Mouse (Mus musculus): ENCODE measurements around the gene Plcl2. TPM values are rescaled to one million over a fixed set of nuclear protein-coding genes. Genes with fewer than 3 reads are reported as not detected.

Gene Plcl2
- polyA plus RNA-seq, 1 experiment: 11.4 TPM

DNA sequence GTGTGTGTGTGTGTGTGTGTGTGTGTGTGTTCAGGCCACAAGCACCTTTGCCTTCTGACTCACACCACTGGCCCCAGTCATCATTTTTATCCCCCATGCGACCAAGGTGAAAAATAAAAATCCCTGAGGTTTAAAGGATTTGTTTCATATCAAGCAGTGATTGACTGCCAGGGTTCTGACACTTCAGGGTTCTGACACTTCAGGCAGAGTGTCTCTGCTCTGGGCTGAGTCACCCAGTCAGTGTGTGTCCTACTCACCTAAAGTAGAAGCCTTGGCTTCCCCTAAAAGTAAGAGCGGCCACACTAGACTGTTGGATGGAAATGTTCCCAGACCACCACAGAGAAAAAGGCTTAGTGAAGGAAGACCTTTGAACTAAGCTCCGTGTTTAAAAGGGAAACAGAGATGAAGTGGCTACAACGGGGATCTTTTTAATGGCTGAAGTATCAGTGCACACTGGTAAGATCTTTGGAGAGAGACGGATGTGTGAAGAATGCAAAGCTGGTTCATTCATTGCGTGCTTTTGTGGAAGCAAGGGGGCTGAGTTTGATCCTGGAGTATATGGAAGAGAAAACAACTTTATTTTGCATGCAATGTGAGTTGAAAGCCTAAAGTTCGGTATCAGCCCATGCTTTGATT is 11.0 kb upstream of the Plcl2 start:
- Histone ChIP-seq H3K36me3 (ENCODE audit: control insufficient read depth, insufficient read depth, low read length) (no peaks in the 10 kb centered on the region), H3K4me1 (replicated peaks; ENCODE audit: control insufficient read depth, insufficient read depth, low read length) (peaks cover 7% of the 10 kb centered on the region), H3K27me3 (ENCODE audit: control insufficient read depth, insufficient read depth, low read length) (no peaks in the 10 kb centered on the region), H3K27ac (ENCODE audit: control insufficient read depth, insufficient read depth, low read length) (no peak overlapping the region), H3K4me3 (ENCODE audit: control insufficient read depth, insufficient read depth, low read length) (no peak overlapping the region)
- no peak for DNase-seq
- WGBS: 94% methylated on average over 7 of the region's 7 CpGs
- TF ChIP-seq POLR2A (IDR thresholded peaks at IDR 0.05; ENCODE audit: control insufficient read depth, extremely low read depth, insufficient read depth, low read length, poor library complexity): no peak
- TF ChIP-seq CTCF (IDR thresholded peaks at IDR 0.05; ENCODE audit: borderline replicate concordance, control insufficient read depth, extremely low read depth, insufficient read depth, low read length, poor library complexity): no peak

DNA sequence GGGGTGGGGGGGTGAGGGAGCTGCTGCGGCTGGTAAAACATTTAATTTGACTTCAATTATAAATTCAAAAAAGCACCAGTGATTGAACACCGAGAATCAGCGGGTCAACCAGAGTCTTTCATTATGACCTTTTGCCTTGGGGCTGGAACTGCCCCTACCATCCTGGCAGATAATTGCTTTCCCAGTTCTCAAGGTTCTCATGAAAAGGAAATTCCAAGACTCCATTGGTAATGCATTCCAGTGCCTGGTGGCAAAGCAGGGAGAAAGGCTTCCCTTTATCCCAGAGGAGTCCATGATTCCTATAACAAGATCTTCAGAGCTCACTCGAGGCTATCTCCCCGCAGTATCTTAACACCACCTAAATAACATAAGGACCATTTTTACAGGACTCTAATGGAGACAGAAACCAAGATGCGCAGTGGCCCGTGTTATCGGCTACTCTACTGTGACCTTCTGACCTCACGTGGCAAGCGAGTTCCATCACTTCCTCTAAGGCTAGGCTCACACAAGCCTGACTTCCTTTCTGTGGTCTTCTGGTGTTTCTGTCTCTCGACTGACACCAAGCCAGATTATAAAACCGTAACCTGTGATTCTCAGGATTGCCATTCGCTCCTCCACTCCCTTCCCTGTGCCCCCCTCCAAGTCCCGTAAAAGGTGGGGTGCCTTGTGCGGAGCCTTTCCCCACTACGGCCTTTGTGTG is 10.0 kb upstream of the Plcl2 start:
- H3K27ac ChIP-seq (ENCODE audit: control insufficient read depth, insufficient read depth, low read length): no peak overlapping the region
- WGBS: 58% methylated on average over 16 of the region's 16 CpGs
- H3K27me3 ChIP-seq (ENCODE audit: control insufficient read depth, insufficient read depth, low read length): no peaks in the 10 kb centered on the region
- H3K4me3 ChIP-seq (ENCODE audit: control insufficient read depth, insufficient read depth, low read length): no peak overlapping the region
- H3K36me3 ChIP-seq (ENCODE audit: control insufficient read depth, insufficient read depth, low read length): no peaks in the 10 kb centered on the region
- no peak for TF ChIP-seq POLR2A (IDR thresholded peaks at IDR 0.05; ENCODE audit: control insufficient read depth, extremely low read depth, insufficient read depth, low read length, poor library complexity)
- no peak for DNase-seq
- H3K4me1 ChIP-seq (replicated peaks; ENCODE audit: control insufficient read depth, insufficient read depth, low read length): peaks cover 7% of the 10 kb centered on the region

GRCm38 (mm10) chr17:50500806-50501205 is 8.4 kb upstream of the Plcl2 start:
- no peaks in the 10 kb centered on the region for H3K36me3 ChIP-seq (ENCODE audit: control insufficient read depth, insufficient read depth, low read length)
- 96% methylated on average over 6 of the region's 6 CpGs for WGBS
- DNase-seq: no peak
- no peak overlapping the region for H3K27ac ChIP-seq (ENCODE audit: control insufficient read depth, insufficient read depth, low read length)
- H3K4me1 ChIP-seq (replicated peaks; ENCODE audit: control insufficient read depth, insufficient read depth, low read length): peaks cover 7% of the 10 kb centered on the region
- no peak overlapping the region for H3K4me3 ChIP-seq (ENCODE audit: control insufficient read depth, insufficient read depth, low read length)
- H3K27me3 ChIP-seq (ENCODE audit: control insufficient read depth, insufficient read depth, low read length): no peaks in the 10 kb centered on the region
- TF ChIP-seq CTCF (IDR thresholded peaks at IDR 0.05; ENCODE audit: borderline replicate concordance, control insufficient read depth, extremely low read depth, insufficient read depth, low read length, poor library complexity) (no peak), POLR2A (IDR thresholded peaks at IDR 0.05; ENCODE audit: control insufficient read depth, extremely low read depth, insufficient read depth, low read length, poor library complexity) (no peak)

DNA sequence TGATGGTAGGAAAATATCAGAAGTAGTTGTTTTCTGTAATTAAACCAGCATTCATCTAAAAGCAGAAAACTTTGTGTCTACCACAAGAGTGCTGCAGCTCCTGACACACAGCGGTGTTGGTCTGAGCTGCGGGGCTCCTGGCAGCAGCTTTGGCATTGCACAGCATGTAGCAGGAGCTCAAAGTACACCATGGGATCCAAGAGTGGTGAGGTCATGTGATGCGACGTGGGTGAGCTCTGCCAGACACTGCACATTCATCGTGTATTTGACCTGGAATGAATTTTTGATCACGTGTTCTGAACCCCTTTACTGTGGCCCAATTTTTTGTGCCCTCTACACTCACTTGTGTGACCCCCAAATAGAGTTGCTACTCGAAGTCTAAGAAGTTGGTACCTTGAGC is 6.1 kb upstream of the Plcl2 start:
- Histone ChIP-seq H3K36me3 (ENCODE audit: control insufficient read depth, insufficient read depth, low read length) (no peaks in the 10 kb centered on the region), H3K4me3 (ENCODE audit: control insufficient read depth, insufficient read depth, low read length) (no peak overlapping the region), H3K27me3 (ENCODE audit: control insufficient read depth, insufficient read depth, low read length) (no peaks in the 10 kb centered on the region), H3K27ac (ENCODE audit: control insufficient read depth, insufficient read depth, low read length) (no peak overlapping the region), H3K4me1 (replicated peaks; ENCODE audit: control insufficient read depth, insufficient read depth, low read length) (peaks cover 7% of the 10 kb centered on the region)
- no peak for DNase-seq
- TF ChIP-seq CTCF (IDR thresholded peaks at IDR 0.05; ENCODE audit: borderline replicate concordance, control insufficient read depth, extremely low read depth, insufficient read depth, low read length, poor library complexity) (no peak), POLR2A (IDR thresholded peaks at IDR 0.05; ENCODE audit: control insufficient read depth, extremely low read depth, insufficient read depth, low read length, poor library complexity) (no peak)
- 89% methylated on average over 7 of the region's 7 CpGs for WGBS

DNA sequence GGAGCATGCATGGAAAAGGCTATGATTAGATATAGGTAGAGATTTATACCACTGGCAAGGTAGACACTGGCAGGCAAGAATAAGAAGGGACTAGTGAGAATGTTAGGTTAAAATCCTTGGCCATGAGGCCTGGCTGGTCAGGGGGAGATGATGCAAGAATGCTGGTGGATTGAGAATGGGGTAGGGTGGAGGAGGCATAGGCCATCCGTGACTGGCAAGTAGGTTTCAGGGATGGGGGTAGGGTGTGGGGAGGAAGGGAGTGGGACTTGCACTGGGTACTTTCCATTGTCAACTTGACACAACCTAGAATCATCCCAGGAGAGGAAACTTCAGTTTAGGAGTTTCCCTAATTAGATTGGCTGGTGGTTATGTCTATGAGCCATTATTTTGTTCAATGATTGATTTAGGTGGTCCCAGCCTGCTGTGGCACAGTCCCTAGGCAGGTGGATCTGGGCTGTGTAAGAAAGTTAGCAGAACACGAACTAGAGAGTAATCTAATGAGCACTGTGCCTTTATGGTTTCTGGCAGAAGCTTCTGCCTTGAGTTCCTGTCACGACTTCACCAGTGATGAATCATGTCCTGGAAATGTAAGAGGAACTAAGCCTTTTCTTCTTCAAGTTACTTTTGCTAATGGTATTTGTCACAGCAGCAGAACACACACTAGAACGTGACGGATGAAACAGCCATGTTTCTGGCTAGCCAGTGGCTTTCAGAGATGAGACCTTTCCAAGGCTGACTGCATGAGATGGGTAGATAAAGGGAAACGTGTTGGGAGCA is 4.9 kb upstream of the Plcl2 start:
- WGBS: 84% methylated on average over 6 of the region's 6 CpGs
- no peak for TF ChIP-seq POLR2A (IDR thresholded peaks at IDR 0.05; ENCODE audit: control insufficient read depth, extremely low read depth, insufficient read depth, low read length, poor library complexity)
- no peak for TF ChIP-seq CTCF (IDR thresholded peaks at IDR 0.05; ENCODE audit: borderline replicate concordance, control insufficient read depth, extremely low read depth, insufficient read depth, low read length, poor library complexity)
- no peak overlapping the region for H3K4me3 ChIP-seq (ENCODE audit: control insufficient read depth, insufficient read depth, low read length)
- DNase-seq: no peak
- no peaks in the 10 kb centered on the region for H3K27me3 ChIP-seq (ENCODE audit: control insufficient read depth, insufficient read depth, low read length)
- no peak overlapping the region for H3K27ac ChIP-seq (ENCODE audit: control insufficient read depth, insufficient read depth, low read length)
- H3K4me1 ChIP-seq (replicated peaks; ENCODE audit: control insufficient read depth, insufficient read depth, low read length): peaks cover 8% of the 10 kb centered on the region
- no peaks in the 10 kb centered on the region for H3K36me3 ChIP-seq (ENCODE audit: control insufficient read depth, insufficient read depth, low read length)

DNA sequence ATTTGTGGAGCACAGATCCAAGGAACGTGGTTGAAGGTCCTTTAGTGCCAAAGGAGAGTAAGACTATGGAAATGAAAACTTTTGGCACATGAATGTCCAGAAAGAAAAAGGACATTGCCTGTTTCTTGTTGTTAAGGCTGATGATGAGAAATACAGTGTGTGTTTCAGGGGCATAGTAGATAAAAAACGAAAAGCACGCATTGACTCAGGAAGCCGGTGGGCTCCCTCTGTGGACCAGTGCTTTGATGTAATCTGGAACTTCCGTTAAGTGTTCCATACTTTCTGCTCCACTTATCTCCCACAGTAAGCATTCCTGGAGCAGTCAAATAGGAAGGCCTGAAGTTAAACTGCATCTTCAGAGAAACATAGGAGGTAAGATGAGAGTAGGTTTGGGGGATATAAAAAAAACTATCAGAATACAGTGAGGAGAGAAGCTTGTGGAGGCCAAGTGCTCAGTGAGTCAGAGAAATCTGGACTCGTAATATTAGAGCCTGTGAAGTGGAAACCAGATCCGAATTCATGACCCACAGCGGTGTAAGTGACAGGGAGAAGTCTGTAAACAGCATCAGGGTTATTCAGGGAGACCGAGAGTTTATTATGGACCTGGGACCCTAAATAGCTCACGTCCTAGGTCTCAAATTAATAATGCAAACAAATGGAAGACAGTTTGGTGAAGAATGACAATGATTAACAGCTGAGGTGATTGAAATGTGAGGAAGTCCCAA is 3.1 kb upstream of the Plcl2 start:
- Histone ChIP-seq H3K36me3 (ENCODE audit: control insufficient read depth, insufficient read depth, low read length) (no peaks in the 10 kb centered on the region), H3K4me1 (replicated peaks; ENCODE audit: control insufficient read depth, insufficient read depth, low read length) (peaks cover 4% of the 10 kb centered on the region), H3K27ac (ENCODE audit: control insufficient read depth, insufficient read depth, low read length) (no peak overlapping the region), H3K4me3 (ENCODE audit: control insufficient read depth, insufficient read depth, low read length) (no peak overlapping the region), H3K27me3 (ENCODE audit: control insufficient read depth, insufficient read depth, low read length) (no peaks in the 10 kb centered on the region)
- TF ChIP-seq POLR2A (IDR thresholded peaks at IDR 0.05; ENCODE audit: control insufficient read depth, extremely low read depth, insufficient read depth, low read length, poor library complexity) (no peak), CTCF (IDR thresholded peaks at IDR 0.05; ENCODE audit: borderline replicate concordance, control insufficient read depth, extremely low read depth, insufficient read depth, low read length, poor library complexity) (no peak)
- DNase-seq: no peak
- WGBS: 91% methylated on average over 10 of the region's 10 CpGs
